Mouse (Mus musculus) retina, postnatal 1 day (tissue): ENCODE measurements around the gene Slc22a14.

ENCODE experiments used
- DNase-seq: peaks from one replicate; pipeline ENCODE4 v3.0.0-alpha.2; 2012

Gene Slc22a14

DNA sequence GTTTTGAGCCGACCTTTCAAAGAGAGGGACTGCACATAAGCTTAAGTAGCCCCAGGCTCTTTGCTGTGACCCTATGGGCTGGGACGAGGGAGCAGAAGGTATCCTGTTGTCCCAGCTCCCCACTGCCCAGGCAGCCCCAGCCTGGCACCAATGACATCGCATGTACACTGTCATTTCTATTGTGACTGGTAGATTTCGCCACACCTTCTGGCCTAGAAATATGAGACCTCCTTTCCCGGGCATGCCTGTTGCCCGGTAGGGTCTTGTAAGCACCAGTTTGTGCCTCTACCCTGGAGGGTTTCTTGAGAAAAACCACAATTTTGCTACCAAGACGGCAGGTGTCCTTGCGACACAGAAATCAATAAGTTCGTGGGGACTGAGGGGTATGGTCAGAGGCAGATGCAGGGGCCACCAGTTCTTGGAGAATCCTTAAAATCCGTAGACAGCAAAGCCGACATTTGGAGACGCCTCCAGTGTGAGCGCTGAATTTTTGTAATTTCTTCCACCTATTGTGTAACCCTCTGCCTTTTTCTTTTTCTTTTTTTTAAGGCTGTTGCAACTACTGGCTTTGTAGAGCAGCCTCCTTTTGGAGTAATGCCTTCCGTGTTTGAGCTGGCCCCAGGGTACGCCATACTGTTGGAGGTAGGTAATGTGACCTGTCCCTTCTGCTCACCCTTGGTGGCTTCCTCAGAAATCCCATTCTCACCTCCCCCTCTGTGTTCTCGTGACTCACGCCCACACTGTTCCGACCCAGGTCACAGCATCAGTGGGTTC is 242.6 kb downstream of the Slc22a14 start:
- no peak for DNase-seq

- DNase-seq, result no peak
These were observed 245.2 kb downstream of the Slc22a14 start for GRCm38 (mm10) chr9:119120168-119120560.
